7 mouse cellular contexts compared by ENCODE assay signal in the genomic region with DNA sequence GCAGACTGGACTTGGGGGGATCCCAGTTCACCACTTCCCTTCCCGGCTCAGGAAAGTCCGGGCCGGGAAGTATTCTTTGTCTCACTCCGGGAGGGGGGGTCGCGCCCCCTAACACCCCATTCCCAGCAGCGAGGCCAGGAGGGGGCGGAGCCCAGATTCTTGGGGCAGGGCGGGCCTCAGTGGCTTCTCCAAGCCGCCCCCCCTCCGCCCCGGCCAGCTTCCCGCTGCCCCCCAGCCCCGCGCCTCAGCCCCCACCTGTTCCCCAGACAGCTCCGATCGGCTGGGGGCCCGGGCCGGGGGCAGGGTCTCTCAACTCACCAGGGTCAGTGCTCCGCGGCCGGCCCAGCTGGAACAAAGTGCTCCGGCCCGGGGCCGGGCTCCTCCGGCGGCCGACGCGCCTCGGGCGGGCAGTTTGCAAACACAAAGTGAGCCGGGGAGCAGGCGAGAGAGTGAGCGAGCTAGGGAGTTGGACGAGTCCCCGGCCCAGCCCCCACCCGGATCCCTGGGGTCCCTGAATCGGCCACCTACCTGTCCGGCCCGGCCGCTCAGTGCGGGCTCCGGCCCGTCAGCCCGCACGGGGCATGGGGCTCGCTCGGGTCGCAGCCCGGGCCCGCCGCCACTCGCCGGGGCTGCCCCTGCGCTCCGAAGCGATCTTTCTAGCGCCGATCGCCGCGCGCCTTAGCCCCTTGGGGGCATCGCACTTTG. TPM values are rescaled to one million over a fixed set of nuclear protein-coding genes. Genes with fewer than 3 reads are reported as not detected.
DNase-seq lines count a peak whose midpoint lies in the region; ATAC-seq and TF ChIP-seq lines count a peak whose summit lies in the region.

No protein-coding gene starts in this region.

- TF ChIP-seq CTCF in liver, embryonic 14.5 days (IDR thresholded peaks at IDR 0.05; ENCODE audit: low read depth): no peak

- H3K4me3 ChIP-seq in ES-E14 (ENCODE audit: insufficient read depth in 1 of 2, low read depth in 1 of 2, low read length in 2 of 2, poor library complexity in 1 of 2, severe bottlenecking in 1 of 2): peak overlapping the region; percentile 65 to 98
- H3K4me3 ChIP-seq in hindbrain, embryonic 16.5 days (ENCODE audit: low read length): peak overlapping the region; percentile 85
- H3K4me3 ChIP-seq in liver, embryonic 14.5 days (ENCODE audit: insufficient read depth in 1 of 2, low read depth in 2 of 2, low read length in 2 of 2): peak overlapping the region; percentile 68 to 70

- peaks cover 23% of the 10 kb centered on the region for H3K27me3 ChIP-seq in hindbrain, embryonic 16.5 days (replicated peaks; ENCODE audit: control insufficient read depth, insufficient read depth, low read length)
- peaks cover 34% of the 10 kb centered on the region for H3K27me3 ChIP-seq in liver, embryonic 14.5 days (ENCODE audit: control insufficient read depth, insufficient read depth, low read length)

- H3K9ac ChIP-seq in ES-E14 (ENCODE audit: insufficient read depth, low read depth, low read length, poor library complexity, severe bottlenecking): peak overlapping the region; percentile 93
- peak overlapping the region; percentile 84 for H3K9ac ChIP-seq in hindbrain, embryonic 16.5 days (ENCODE audit: low read depth, low read length)
- peak overlapping the region; percentile 61 for H3K9ac ChIP-seq in liver, embryonic 14.5 days (replicated peaks)

- TF ChIP-seq EP300 in liver, embryonic 14.5 days (IDR thresholded peaks at IDR 0.05; ENCODE audit: low read depth): no peak

- H3K27ac ChIP-seq in ES-E14 (ENCODE audit: insufficient read depth, low read depth, low read length, poor library complexity, severe bottlenecking): peak overlapping the region; percentile 90
- H3K27ac ChIP-seq in hindbrain, embryonic 16.5 days (ENCODE audit: low read depth, low read length): peak overlapping the region; percentile 89
- H3K27ac ChIP-seq in liver, embryonic 14.5 days: no peak overlapping the region

- peak overlapping the region; percentile 95 for H3K4me2 ChIP-seq in hindbrain, embryonic 16.5 days (ENCODE audit: low read length)
- peak overlapping the region; percentile 82 for H3K4me2 ChIP-seq in liver, embryonic 14.5 days (ENCODE audit: low read depth)

- under 1% methylated on average over 53 of the region's 65 CpGs for WGBS in hindbrain, embryonic 16.5 days
- under 1% methylated on average over 63 of the region's 65 CpGs for WGBS in liver, embryonic 14.5 days (ENCODE audit: insufficient replicate concordance)

- in situ Hi-C loops in ES-E14 (cut with MboI; ENCODE audit: low sequenced_read_pairs in 2 of 2, unreplicated experiment in 2 of 2): no loop called here

- DNase-seq in ES-E14 (ENCODE audit: low read depth, low spot score): no peak
- DNase-seq in adrenal gland, postnatal 14 days: peak; percentile 73
- peak; percentile 44 for DNase-seq in gastrocnemius, adult 18-20 months (ENCODE audit: low spot score)
- no peak for DNase-seq in liver, embryonic 14.5 days (ENCODE audit: low read depth in 3 of 3, low spot score in 3 of 3)
- DNase-seq in neural tube, embryonic 10.5 days (ENCODE audit: extremely low spot score, low spot score): peak; percentile 77
- DNase-seq in thymus, postnatal 36 days: peak; percentile 50 to 70

- H3K36me3 ChIP-seq in ES-E14 (ENCODE audit: control insufficient read depth, insufficient read depth, low read length, poor library complexity, severe bottlenecking): peaks cover 3% of the 10 kb centered on the region; the same call in 1 of the 2 replicates
- no peaks in the 10 kb centered on the region for H3K36me3 ChIP-seq in hindbrain, embryonic 16.5 days (ENCODE audit: control insufficient read depth, insufficient read depth, low read length)
- H3K36me3 ChIP-seq in liver, embryonic 14.5 days (replicated peaks; ENCODE audit: control insufficient read depth, insufficient read depth, low read depth): no peaks in the 10 kb centered on the region

- H3K9me3 ChIP-seq in ES-E14 (ENCODE audit: control insufficient read depth, insufficient read depth, low read depth, low read length): no peaks in the 10 kb centered on the region
- no peaks in the 10 kb centered on the region for H3K9me3 ChIP-seq in hindbrain, embryonic 16.5 days (ENCODE audit: control insufficient read depth, low read length)
- no peaks in the 10 kb centered on the region for H3K9me3 ChIP-seq in liver, embryonic 14.5 days (ENCODE audit: control insufficient read depth, low read length)

- H3K4me1 ChIP-seq in ES-E14 (ENCODE audit: control insufficient read depth in 2 of 2, insufficient read depth in 2 of 2, low read length in 2 of 2, poor library complexity in 1 of 2): peaks cover 9 to 27% of the 10 kb centered on the region in 2 experiments; a peak in 3 of 4 replicates
- peaks cover 21% of the 10 kb centered on the region for H3K4me1 ChIP-seq in hindbrain, embryonic 16.5 days (ENCODE audit: control insufficient read depth, insufficient read depth, low read depth, low read length)
- peaks cover 0 to 14% of the 10 kb centered on the region in 2 experiments; a peak in 3 of 4 replicates for H3K4me1 ChIP-seq in liver, embryonic 14.5 days (replicated peaks; ENCODE audit: control insufficient read depth in 2 of 2, insufficient read depth in 2 of 2, low read length in 1 of 2)

- peak; percentile 45 for ATAC-seq in hindbrain, embryonic 16.5 days
- ATAC-seq in liver, embryonic 14.5 days (ENCODE audit: insufficient read depth): peak; percentile 51

TF ChIP-seq in ES-E14, 5 proteins besides CTCF, POLR2A, EP300 and RAD21:
- TF ChIP-seq ZC3H11A (IDR thresholded peaks at IDR 0.05; ENCODE audit: borderline replicate concordance, low read depth, low read length) (no peak), HCFC1 (IDR thresholded peaks at IDR 0.05; ENCODE audit: borderline replicate concordance, insufficient read depth, low read length) (no peak), MAFK (IDR thresholded peaks at IDR 0.05; ENCODE audit: insufficient read depth, low read depth, low read length) (no peak), ZNF384 (IDR thresholded peaks at IDR 0.05; ENCODE audit: low read depth, low read length) (no peak), CHD2 (IDR thresholded peaks at IDR 0.05; ENCODE audit: low read depth, low read length) (no peak)

RNA-seq across cellular contexts. Expression of a gene that starts 0.6 kb away (rescaled TPM):
- total RNA-seq in ES-E14 (2012; rRNA removed): 25.2 and 42.4 TPM in 2 replicates
- total RNA-seq in adrenal gland, postnatal 14 days (2021): 20.6 and 28.1 TPM in 2 replicates
- 1 to 10 TPM; 7.5 TPM for total RNA-seq in gastrocnemius, adult 18-20 months (2021)
- 27.4 and 31.8 TPM in 2 replicates for polyA plus RNA-seq in hindbrain, embryonic 16.5 days (2015; fragmentation: Nextera tagmentation; extraction: Ambion mirVana)
- polyA plus RNA-seq in liver, embryonic 14.5 days (2012; rRNA removed): 9.4 and 10.1 TPM in 2 replicates
- polyA plus RNA-seq in liver, embryonic 14.5 days (2014; fragmentation: Nextera tagmentation; extraction: Ambion mirVana): 3.5 and 4.7 TPM in 2 replicates

Comparison
In these comparisons a context has a peak if more than half of its experiments do, and no peak if none do; other contexts are left out.
1. DNase-seq: peak in adrenal gland, postnatal 14 days (single experiment), gastrocnemius, adult 18-20 months (single experiment), neural tube, embryonic 10.5 days (single experiment) and thymus, postnatal 36 days (2 of 2); none in ES-E14 (single experiment) and liver, embryonic 14.5 days (0 of 3).
2. Peak in every context shown above with its lines, with median percentiles within 50 percentile points of each other: H3K4me3 ChIP-seq and H3K9ac ChIP-seq.